Mouse (Mus musculus) embryonic facial prominence, embryonic 15.5 days (tissue): ENCODE results near the gene Tbcd. TPM values are rescaled to one million over a fixed set of nuclear protein-coding genes. Genes with fewer than 3 reads are reported as not detected.

ENCODE experiments used
- ATAC-seq: fragments of 200-750 bp; cut with Nextera tagmentation; 2 replicates; pipeline ENCODE4 v1.8.0; 2017; ENCODE audit warnings: low read depth, moderate TSS enrichment; ENCODE audit not compliant: insufficient number of reproducible peaks, low FRiP score, low TSS enrichment
- H3K27ac ChIP-seq: fragments of 300-500 bp; sonication (generic); replicated peaks from 2 replicates; pipeline ENCODE4 v1.5.1; 2015; ENCODE audit warnings: mild to moderate bottlenecking, inconsistent platforms
- H3K27me3 ChIP-seq: fragments of 300-500 bp; sonication (generic); 2 replicates; pipeline ENCODE4 v1.6.1; 2015; ENCODE audit warnings: inconsistent platforms
- H3K36me3 ChIP-seq: fragments of 300-500 bp; sonication (generic); 2 replicates; pipeline ENCODE4 v1.6.1; 2015; ENCODE audit warnings: mild to moderate bottlenecking, inconsistent platforms
- H3K4me1 ChIP-seq: fragments of 300-500 bp; sonication (generic); 2 replicates; pipeline ENCODE4 v1.6.1; 2015; ENCODE audit warnings: inconsistent platforms
- H3K4me2 ChIP-seq: fragments of 300-500 bp; sonication (generic); replicated peaks from 2 replicates; pipeline ENCODE4 v1.6.1; 2015; ENCODE audit warnings: mild to moderate bottlenecking, inconsistent platforms
- H3K4me3 ChIP-seq: fragments of 300-500 bp; sonication (generic); replicated peaks from 2 replicates; pipeline ENCODE4 v1.5.1; 2015; ENCODE audit warnings: mild to moderate bottlenecking, inconsistent platforms
- H3K9ac ChIP-seq: fragments of 300-500 bp; sonication (generic); 2 replicates; pipeline ENCODE4 v1.6.1; 2015; ENCODE audit warnings: inconsistent platforms
- H3K9me3 ChIP-seq: fragments of 300-500 bp; sonication (generic); replicated peaks from 2 replicates; pipeline ENCODE4 v1.6.1; 2016; ENCODE audit warnings: inconsistent platforms
- WGBS: fragments of 180-500 bp; shearing (Covaris S2); methylation state at CpG from one replicate; pipeline ENCODE4 v1.1.7; 2015; 5-methylcytosine and 5-hydroxymethylcytosine counted together
- polyA plus RNA-seq: library from polyadenylated mRNA; unstranded; fragments of >200 nt; fragmentation: Nextera tagmentation; extraction: Ambion mirVana; gene quantifications from 2 replicates; pipeline ENCODE4 v1.2.1, GENCODE M21; 2015

The Tbcd gene
- polyA plus RNA-seq, 1 experiment from 2014 or later: 42.9 TPM

GRCm38 (mm10) chr11:121641501-121642145 is 189.9 kb downstream of the Tbcd start:
- ATAC-seq: no peak
- no peak overlapping the region for H3K4me2 ChIP-seq
- no peak overlapping the region for H3K27ac ChIP-seq
- no peak overlapping the region for H3K4me3 ChIP-seq
- no peaks in the 10 kb centered on the region for H3K27me3 ChIP-seq
- peaks cover 20% of the 10 kb centered on the region for H3K36me3 ChIP-seq
- WGBS: 60% methylated on average over 2 of the region's 2 CpGs
- H3K9ac ChIP-seq: no peak overlapping the region
- no peaks in the 10 kb centered on the region for H3K9me3 ChIP-seq
- H3K4me1 ChIP-seq: 0 out of 2 replicates have a peak, but pooled peaks cover 4% of the 10 kb centered on the region

GRCm38 (mm10) chr11:121645394-121645793 is 193.6 kb downstream of the Tbcd start:
- H3K9ac ChIP-seq: no peak overlapping the region
- H3K27ac ChIP-seq: no peak overlapping the region
- H3K4me1 ChIP-seq: peaks cover 8% of the 10 kb centered on the region; the same call in 1 of the 2 replicates
- no peak for ATAC-seq
- no peaks in the 10 kb centered on the region for H3K9me3 ChIP-seq
- 92% methylated on average over 6 of the region's 6 CpGs for WGBS
- H3K36me3 ChIP-seq: peaks cover 7% of the 10 kb centered on the region; the same call in 1 of the 2 replicates
- H3K4me3 ChIP-seq: no peak overlapping the region
- no peak overlapping the region for H3K4me2 ChIP-seq
- no peaks in the 10 kb centered on the region for H3K27me3 ChIP-seq

- H3K4me3 ChIP-seq: no peak overlapping the region
- ATAC-seq: no peak
- no peaks in the 10 kb centered on the region for H3K9me3 ChIP-seq
- H3K27me3 ChIP-seq: no peaks in the 10 kb centered on the region
- WGBS: 47% methylated on average over 9 of the region's 9 CpGs
- 0 out of 2 replicates have a peak overlapping the region, but pooled peaks have one; percentile 28 for H3K27ac ChIP-seq
- H3K36me3 ChIP-seq: peaks cover 10% of the 10 kb centered on the region; the same call in 1 of the 2 replicates
- peaks cover 7% of the 10 kb centered on the region; the same call in 1 of the 2 replicates for H3K4me1 ChIP-seq
- H3K4me2 ChIP-seq: no peak overlapping the region
- no peak overlapping the region for H3K9ac ChIP-seq
Measured at GRCm38 (mm10) chr11:121647321-121647720, 195.6 kb downstream of the Tbcd start.

- no peak for ATAC-seq
- 88% methylated on average over 5 of the region's 5 CpGs for WGBS
- no peaks in the 10 kb centered on the region for H3K9me3 ChIP-seq
- H3K4me3 ChIP-seq: no peak overlapping the region
- H3K4me1 ChIP-seq: peaks cover 8% of the 10 kb centered on the region; the same call in 1 of the 2 replicates
- H3K4me2 ChIP-seq: no peak overlapping the region
- no peaks in the 10 kb centered on the region for H3K27me3 ChIP-seq
- H3K36me3 ChIP-seq: peaks cover 10% of the 10 kb centered on the region; the same call in 1 of the 2 replicates
- H3K27ac ChIP-seq: no peak overlapping the region
- no peak overlapping the region for H3K9ac ChIP-seq
Measured at GRCm38 (mm10) chr11:121648166-121648565, 196.4 kb downstream of the Tbcd start.

GRCm38 (mm10) chr11:121649900-121650299 is 198.2 kb downstream of the Tbcd start:
- no peak overlapping the region for H3K4me3 ChIP-seq
- no peak overlapping the region for H3K4me2 ChIP-seq
- H3K36me3 ChIP-seq: peaks cover 10% of the 10 kb centered on the region; the same call in 1 of the 2 replicates
- 63% methylated on average over 10 of the region's 10 CpGs for WGBS
- no peak overlapping the region for H3K9ac ChIP-seq
- H3K27me3 ChIP-seq: no peaks in the 10 kb centered on the region
- H3K4me1 ChIP-seq: peaks cover 12% of the 10 kb centered on the region; the same call in 1 of the 2 replicates
- H3K9me3 ChIP-seq: no peaks in the 10 kb centered on the region
- ATAC-seq: no peak
- H3K27ac ChIP-seq: no peak overlapping the region

- no peak for ATAC-seq
Measured at GRCm38 (mm10) chr11:121650668-121651067, 198.9 kb downstream of the Tbcd start.

GRCm38 (mm10) chr11:121651556-121651955 is 199.8 kb downstream of the Tbcd start:
- 94% methylated on average over 9 of the region's 9 CpGs for WGBS
- no peak for ATAC-seq
- Histone ChIP-seq H3K27me3 (no peaks in the 10 kb centered on the region), H3K4me2 (no peak overlapping the region), H3K4me1 (peaks cover 19% of the 10 kb centered on the region; the same call in 1 of the 2 replicates), H3K9me3 (no peaks in the 10 kb centered on the region), H3K4me3 (no peak overlapping the region), H3K36me3 (peaks cover 10% of the 10 kb centered on the region; the same call in 1 of the 2 replicates), H3K9ac (no peak overlapping the region), H3K27ac (no peak overlapping the region)

More at GRCm38 (mm10) chr11:121650668-121651067, 198.9 kb downstream of the Tbcd start:
- H3K27me3 ChIP-seq: no peaks in the 10 kb centered on the region
- 93% methylated on average over 11 of the region's 11 CpGs for WGBS
- no peak overlapping the region for H3K27ac ChIP-seq
- H3K4me1 ChIP-seq: peaks cover 19% of the 10 kb centered on the region; the same call in 1 of the 2 replicates
- no peaks in the 10 kb centered on the region for H3K9me3 ChIP-seq
- no peak overlapping the region for H3K4me3 ChIP-seq
- H3K9ac ChIP-seq: no peak overlapping the region
- no peak overlapping the region for H3K4me2 ChIP-seq
- H3K36me3 ChIP-seq: peaks cover 10% of the 10 kb centered on the region; the same call in 1 of the 2 replicates

- Histone ChIP-seq H3K4me2 (no peak overlapping the region), H3K9ac (no peak overlapping the region), H3K9me3 (no peaks in the 10 kb centered on the region), H3K27ac (no peak overlapping the region), H3K36me3 (peaks cover 10% of the 10 kb centered on the region; the same call in 1 of the 2 replicates), H3K4me3 (no peak overlapping the region), H3K27me3 (no peaks in the 10 kb centered on the region), H3K4me1 (peaks cover 19% of the 10 kb centered on the region; the same call in 1 of the 2 replicates)
- ATAC-seq: no peak
- 94% methylated on average over 5 of the region's 5 CpGs for WGBS
Measured at GRCm38 (mm10) chr11:121651983-121652382, 200.2 kb downstream of the Tbcd start.

GRCm38 (mm10) chr11:121652547-121653305 is 201.0 kb downstream of the Tbcd start:
- Histone ChIP-seq H3K36me3 (peaks cover 10% of the 10 kb centered on the region; the same call in 1 of the 2 replicates), H3K9ac (no peak overlapping the region), H3K4me2 (no peak overlapping the region), H3K4me3 (no peak overlapping the region), H3K4me1 (peaks cover 15% of the 10 kb centered on the region; the same call in 1 of the 2 replicates), H3K27ac (no peak overlapping the region), H3K9me3 (no peaks in the 10 kb centered on the region), H3K27me3 (no peaks in the 10 kb centered on the region)
- no peak for ATAC-seq
- 52% methylated on average over 10 of the region's 10 CpGs for WGBS

- no peak overlapping the region for H3K4me2 ChIP-seq
- ATAC-seq: no peak
- no peak overlapping the region for H3K27ac ChIP-seq
- no peak overlapping the region for H3K4me3 ChIP-seq
- peaks cover 15% of the 10 kb centered on the region; the same call in 1 of the 2 replicates for H3K4me1 ChIP-seq
- H3K27me3 ChIP-seq: no peaks in the 10 kb centered on the region
- peaks cover 10% of the 10 kb centered on the region; the same call in 1 of the 2 replicates for H3K36me3 ChIP-seq
- H3K9me3 ChIP-seq: no peaks in the 10 kb centered on the region
- WGBS: 79% methylated on average over 4 of the region's 4 CpGs
- H3K9ac ChIP-seq: no peak overlapping the region
Measured at GRCm38 (mm10) chr11:121653631-121654030, 201.9 kb downstream of the Tbcd start.

- peak overlapping the region; percentile 31 for H3K27ac ChIP-seq
- no peaks in the 10 kb centered on the region for H3K27me3 ChIP-seq
- H3K4me2 ChIP-seq: no peak overlapping the region
- no peak overlapping the region for H3K4me3 ChIP-seq
- no peak overlapping the region for H3K9ac ChIP-seq
- no peak for ATAC-seq
- peaks cover 15% of the 10 kb centered on the region; the same call in 1 of the 2 replicates for H3K4me1 ChIP-seq
- 31% methylated on average over 9 of the region's 9 CpGs for WGBS
- peaks cover 10% of the 10 kb centered on the region; the same call in 1 of the 2 replicates for H3K36me3 ChIP-seq
- no peaks in the 10 kb centered on the region for H3K9me3 ChIP-seq
Measured at GRCm38 (mm10) chr11:121654406-121654945, 202.7 kb downstream of the Tbcd start.
